ENCODE assay signal across 22 mouse cellular contexts in the genomic region with DNA sequence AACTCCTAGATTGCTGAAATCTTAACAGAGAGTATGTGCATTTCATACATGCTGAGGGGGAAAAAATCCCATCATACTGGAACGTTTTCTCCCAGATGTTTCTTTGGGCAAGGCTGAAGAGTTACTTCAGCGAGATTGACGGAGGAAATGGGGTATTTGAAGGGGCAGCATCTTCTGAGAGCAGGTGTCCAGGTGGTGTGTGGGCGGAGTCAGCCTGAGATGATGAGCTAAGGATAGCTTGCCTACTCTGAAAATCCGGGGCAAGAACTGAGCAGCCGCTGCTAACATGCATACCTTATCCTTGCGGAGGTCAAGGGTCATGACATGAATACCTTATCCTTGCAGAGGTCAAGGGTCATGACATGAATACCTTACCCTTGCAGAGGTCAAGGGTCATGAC.
DNase-seq lines count a peak whose midpoint lies in the region; ATAC-seq and TF ChIP-seq lines count a peak whose summit lies in the region.
"Had no signal": no experiment of that assay in that cellular context is flagged by ENCODE, and none has a peak within 500 bp of the region (broad histone marks: within the 10 kb centered on the region; RNA-seq: fewer than 3 reads in every experiment).

No protein-coding gene starts in this region.

- H3K9ac ChIP-seq in forebrain, embryonic 14.5 days (ENCODE audit: low read length) = no peak overlapping the region
- H3K9ac ChIP-seq in forebrain, embryonic 13.5 days = no peak overlapping the region
- H3K9ac ChIP-seq in midbrain, embryonic 14.5 days (replicated peaks; ENCODE audit: low read length) = no peak overlapping the region
- H3K9ac ChIP-seq: embryonic facial prominence, embryonic 13.5 days; forebrain, embryonic 12.5 days; heart, embryonic 12.5 days had no signal

- intact Hi-C loops in left cerebral cortex, postnatal 4 days (cut with DNase I) = no loop called here

- no peak for TF ChIP-seq CTCF in brain, embryonic 14.5 days (IDR thresholded peaks at IDR 0.05; ENCODE audit: borderline replicate concordance, extremely low read depth, insufficient read depth, insufficient read length)

- H3K4me3 ChIP-seq in forebrain, embryonic 14.5 days (ENCODE audit: low read depth, low read length) = no peak overlapping the region
- no peak overlapping the region for H3K4me3 ChIP-seq in forebrain, embryonic 13.5 days
- no peak overlapping the region for H3K4me3 ChIP-seq in midbrain, embryonic 14.5 days (replicated peaks; ENCODE audit: low read depth, low read length)
- no peak overlapping the region for H3K4me3 ChIP-seq in midbrain, embryonic 10.5 days
- H3K4me3 ChIP-seq: embryonic facial prominence, embryonic 13.5 days; forebrain, embryonic 12.5 days; gastrocnemius, adult 2 months; heart, embryonic 12.5 days; hindbrain, embryonic 10.5 days had no signal

- no peaks in the 10 kb centered on the region for H3K36me3 ChIP-seq in forebrain, embryonic 14.5 days (ENCODE audit: control insufficient read depth, insufficient read depth, low read length)
- no peaks in the 10 kb centered on the region for H3K36me3 ChIP-seq in forebrain, embryonic 13.5 days (ENCODE audit: poor library complexity, severe bottlenecking)
- no peaks in the 10 kb centered on the region for H3K36me3 ChIP-seq in midbrain, embryonic 14.5 days (ENCODE audit: control insufficient read depth, insufficient read depth, low read length)
- H3K36me3 ChIP-seq in midbrain, embryonic 10.5 days = peaks cover 8% of the 10 kb centered on the region
- H3K36me3 ChIP-seq: forebrain, embryonic 12.5 days; G1E; heart, embryonic 12.5 days had no signal

- no peaks in the 10 kb centered on the region for H3K27me3 ChIP-seq in forebrain, embryonic 14.5 days (replicated peaks; ENCODE audit: control insufficient read depth, insufficient read depth, low read length)
- peaks cover 25% of the 10 kb centered on the region for H3K27me3 ChIP-seq in forebrain, embryonic 13.5 days
- no peaks in the 10 kb centered on the region for H3K27me3 ChIP-seq in midbrain, embryonic 14.5 days (ENCODE audit: control insufficient read depth, insufficient read depth, low read length)
- peaks cover 8% of the 10 kb centered on the region for H3K27me3 ChIP-seq in midbrain, embryonic 10.5 days (ENCODE audit: low read depth, poor library complexity, severe bottlenecking)
- H3K27me3 ChIP-seq: embryonic facial prominence, embryonic 13.5 days; heart, embryonic 12.5 days had no signal

- no peak for ATAC-seq in forebrain, embryonic 14.5 days
- ATAC-seq in forebrain, embryonic 13.5 days = no peak
- no peak for ATAC-seq in midbrain, embryonic 14.5 days (ENCODE audit: low FRiP score, low TSS enrichment)
- ATAC-seq: CD4-positive, CD25-positive, alpha-beta regulatory T cell, adult 4 months; hindbrain, embryonic 16.5 days had no signal

- no peak overlapping the region for H3K4me2 ChIP-seq in forebrain, embryonic 14.5 days (ENCODE audit: low read length)
- no peak overlapping the region for H3K4me2 ChIP-seq in forebrain, embryonic 13.5 days
- H3K4me2 ChIP-seq in midbrain, embryonic 14.5 days (ENCODE audit: low read length) = no peak overlapping the region
- H3K4me2 ChIP-seq: embryonic facial prominence, embryonic 13.5 days; forebrain, embryonic 12.5 days; heart, embryonic 12.5 days had no signal

- 89% methylated on average over 7 of the region's 7 CpGs for WGBS in forebrain, embryonic 14.5 days
- 88% methylated on average over 7 of the region's 7 CpGs for WGBS in forebrain, embryonic 13.5 days
- 90% methylated on average over 7 of the region's 7 CpGs for WGBS in midbrain, embryonic 14.5 days
- 93% methylated on average over 7 of the region's 7 CpGs for WGBS in midbrain, embryonic 10.5 days

- no peaks in the 10 kb centered on the region for H3K4me1 ChIP-seq in forebrain, embryonic 14.5 days (ENCODE audit: control insufficient read depth, insufficient read depth, low read length)
- no peaks in the 10 kb centered on the region for H3K4me1 ChIP-seq in forebrain, embryonic 13.5 days
- H3K4me1 ChIP-seq in midbrain, embryonic 14.5 days (ENCODE audit: control insufficient read depth, insufficient read depth, low read length) = no peaks in the 10 kb centered on the region
- no peaks in the 10 kb centered on the region for H3K4me1 ChIP-seq in midbrain, embryonic 10.5 days
- H3K4me1 ChIP-seq: embryonic facial prominence, embryonic 13.5 days; forebrain, embryonic 12.5 days; heart, embryonic 12.5 days; hindbrain, embryonic 10.5 days had no signal

- TF ChIP-seq POLR2A in brain, embryonic 14.5 days (IDR thresholded peaks at IDR 0.05; ENCODE audit: borderline replicate concordance, extremely low read depth, insufficient read depth, insufficient read length, poor library complexity, severe bottlenecking) = no peak

- no peaks in the 10 kb centered on the region for H3K9me3 ChIP-seq in forebrain, embryonic 14.5 days (replicated peaks; ENCODE audit: control insufficient read depth, low read length)
- H3K9me3 ChIP-seq in forebrain, embryonic 13.5 days (replicated peaks) = no peaks in the 10 kb centered on the region
- no peaks in the 10 kb centered on the region for H3K9me3 ChIP-seq in midbrain, embryonic 14.5 days (ENCODE audit: control insufficient read depth, low read length)
- H3K9me3 ChIP-seq in midbrain, embryonic 10.5 days (replicated peaks) = no peaks in the 10 kb centered on the region
- H3K9me3 ChIP-seq: embryonic facial prominence, embryonic 13.5 days; forebrain, embryonic 12.5 days; heart, embryonic 12.5 days; hindbrain, embryonic 10.5 days had no signal

- DNase-seq in forebrain, embryonic 14.5 days (ENCODE audit: low spot score) = peak; percentile 7
- DNase-seq in left cerebral cortex, adult 18-20 months (ENCODE audit: low spot score in 2 of 2) = peak; percentile 37 to 38
- no peak for DNase-seq in left cerebral cortex, postnatal 4 days
- peak; percentile 19 for DNase-seq in midbrain, embryonic 14.5 days
- DNase-seq in midbrain, embryonic 10.5 days (ENCODE audit: low spot score) = no peak
- peak; percentile 12 for DNase-seq in brain, embryonic 14.5 days (ENCODE audit: low read depth)
- DNase-seq in kidney, adult 9 months = no peak
- DNase-seq: adrenal gland, postnatal 10 days; B cell, adult 2 months; cerebellum, adult 18-20 months; cerebellum, adult 9-11 months; cerebellum, postnatal 36 days; gastrocnemius, adult 2 months; gastrocnemius, postnatal 25 days had no signal

- H3K27ac ChIP-seq in forebrain, embryonic 14.5 days (ENCODE audit: low read depth, low read length) = no peak overlapping the region
- no peak overlapping the region for H3K27ac ChIP-seq in forebrain, embryonic 13.5 days
- H3K27ac ChIP-seq in midbrain, embryonic 14.5 days (replicated peaks; ENCODE audit: low read depth, low read length) = no peak overlapping the region
- H3K27ac ChIP-seq in midbrain, embryonic 10.5 days (replicated peaks) = no peak overlapping the region
- H3K27ac ChIP-seq: embryonic facial prominence, embryonic 13.5 days; forebrain, embryonic 12.5 days; gastrocnemius, adult 2 months; hindbrain, embryonic 10.5 days had no signal

Comparison
In these comparisons a context has a peak if more than half of its experiments do, and no peak if none do; other contexts are left out.
1. DNase-seq: peak in forebrain, embryonic 14.5 days (single experiment), left cerebral cortex, adult 18-20 months (2 of 2), midbrain, embryonic 14.5 days (single experiment) and brain, embryonic 14.5 days (single experiment); none in left cerebral cortex, postnatal 4 days (single experiment), midbrain, embryonic 10.5 days (single experiment) and kidney, adult 9 months (single experiment).